Mouse (Mus musculus): ENCODE measurements around the gene Pheta1.

The Pheta1 gene

DNA sequence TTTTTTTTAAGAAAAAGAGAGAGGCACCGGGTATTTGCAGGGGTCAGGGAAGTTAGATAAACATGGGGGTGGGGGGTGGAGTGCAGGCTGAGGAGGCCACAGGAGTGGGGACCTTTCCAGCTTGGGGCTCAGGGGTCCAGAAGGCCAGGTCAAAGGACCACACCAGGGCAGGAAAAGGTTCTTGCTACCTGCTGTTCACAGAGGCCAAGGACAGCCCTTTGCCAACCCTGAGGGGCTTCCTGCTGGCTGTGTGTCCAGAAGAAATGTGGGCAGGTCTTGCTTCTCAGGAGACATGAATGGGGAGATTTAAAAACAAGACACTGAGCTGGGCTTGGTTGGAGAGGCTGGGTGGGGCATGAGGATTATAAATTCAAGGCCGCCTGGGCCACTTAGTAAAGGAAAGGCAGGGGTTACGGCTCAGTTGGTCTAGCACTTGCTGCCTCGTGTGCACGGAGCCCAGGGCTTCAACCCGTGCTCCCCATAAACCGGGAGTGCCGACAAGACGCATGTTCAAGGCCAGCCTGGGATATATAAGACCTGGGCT, 41.1 kb downstream of the Pheta1 start:
- DNase-seq (ENCODE audit: low spot score) = no peak

DNA sequence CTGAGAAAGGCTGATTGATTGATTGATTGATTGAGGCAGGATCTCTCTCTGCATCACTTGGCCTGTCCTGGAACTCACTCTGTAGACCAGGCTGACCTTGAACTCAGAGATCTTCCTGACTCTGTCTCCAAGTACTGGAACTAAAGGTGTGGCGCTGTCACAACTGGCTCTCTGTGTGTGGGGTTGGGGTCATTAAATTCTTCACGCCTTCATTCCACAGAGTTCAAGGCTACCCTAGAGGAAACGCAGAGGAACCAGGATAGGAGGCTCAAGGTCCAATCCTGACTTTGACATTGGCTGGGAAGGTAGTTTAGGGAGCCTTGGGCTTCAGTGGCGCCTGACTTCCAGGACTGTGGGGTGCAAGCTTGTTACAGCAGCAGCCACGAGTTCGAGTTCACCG, 42.1 kb downstream of the Pheta1 start:
- DNase-seq (ENCODE audit: low spot score) = no peak

DNA sequence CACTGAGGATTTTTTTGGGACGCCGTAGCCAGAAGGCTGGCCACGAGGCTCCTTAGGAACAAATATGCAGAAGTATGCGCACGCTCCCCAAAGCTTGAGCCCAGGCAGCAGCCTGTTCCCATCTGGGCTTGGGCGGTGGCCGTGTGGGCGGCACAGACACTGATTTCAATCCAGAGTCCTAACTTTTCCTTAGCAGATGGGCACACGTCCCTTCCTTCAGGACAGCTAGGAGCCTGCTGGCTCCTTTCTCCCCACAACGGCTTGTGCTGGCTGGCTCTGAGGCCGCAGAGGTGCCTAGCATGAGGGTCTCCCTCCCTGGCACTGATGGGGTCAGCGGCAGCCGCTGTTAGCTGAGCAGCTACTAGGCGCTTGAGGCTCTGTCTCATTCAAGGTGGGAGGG, 43.5 kb downstream of the Pheta1 start:
- no peak for DNase-seq (ENCODE audit: low spot score)

DNA sequence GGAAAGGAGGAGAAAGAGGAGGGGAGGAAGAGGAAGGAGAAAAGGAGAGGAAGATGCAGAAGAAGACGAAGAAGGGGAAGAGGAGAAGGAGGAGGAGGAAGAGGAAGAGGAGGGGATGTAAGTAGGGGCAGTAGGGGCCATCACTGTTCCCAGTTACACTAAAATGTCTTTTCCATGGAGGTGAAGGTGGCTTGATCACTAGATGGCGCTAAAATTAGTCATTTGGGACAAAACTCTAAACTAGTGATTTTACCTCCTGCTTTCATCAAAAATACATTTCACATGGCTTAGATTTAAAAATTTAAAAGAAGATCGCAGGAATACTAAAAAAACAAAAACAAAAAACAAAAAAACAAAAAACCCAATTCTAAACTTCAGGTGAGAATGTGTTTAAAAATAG, 44.8 kb downstream of the Pheta1 start:
- no peak for DNase-seq (ENCODE audit: low spot score)

DNA sequence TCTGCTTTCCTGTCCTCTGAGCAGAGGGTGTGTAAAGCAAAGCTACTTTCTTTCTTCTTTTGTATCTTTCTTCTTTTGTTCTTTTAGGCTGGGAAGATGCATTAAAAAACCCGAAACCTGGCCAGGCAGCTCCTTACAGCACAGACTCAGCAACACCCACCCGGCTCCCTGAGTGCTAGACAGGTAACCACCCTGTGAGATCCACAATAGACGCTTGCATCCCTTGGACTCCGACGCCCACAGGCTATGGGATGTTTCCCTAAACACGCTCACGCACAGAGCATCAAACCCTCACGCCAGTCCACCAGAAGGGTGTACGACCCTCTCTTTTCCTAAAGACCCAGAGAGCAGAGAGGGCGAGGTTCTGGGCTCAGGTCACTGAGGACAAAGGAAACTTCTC, 45.9 kb downstream of the Pheta1 start:
- DNase-seq (ENCODE audit: low spot score) = no peak

DNA sequence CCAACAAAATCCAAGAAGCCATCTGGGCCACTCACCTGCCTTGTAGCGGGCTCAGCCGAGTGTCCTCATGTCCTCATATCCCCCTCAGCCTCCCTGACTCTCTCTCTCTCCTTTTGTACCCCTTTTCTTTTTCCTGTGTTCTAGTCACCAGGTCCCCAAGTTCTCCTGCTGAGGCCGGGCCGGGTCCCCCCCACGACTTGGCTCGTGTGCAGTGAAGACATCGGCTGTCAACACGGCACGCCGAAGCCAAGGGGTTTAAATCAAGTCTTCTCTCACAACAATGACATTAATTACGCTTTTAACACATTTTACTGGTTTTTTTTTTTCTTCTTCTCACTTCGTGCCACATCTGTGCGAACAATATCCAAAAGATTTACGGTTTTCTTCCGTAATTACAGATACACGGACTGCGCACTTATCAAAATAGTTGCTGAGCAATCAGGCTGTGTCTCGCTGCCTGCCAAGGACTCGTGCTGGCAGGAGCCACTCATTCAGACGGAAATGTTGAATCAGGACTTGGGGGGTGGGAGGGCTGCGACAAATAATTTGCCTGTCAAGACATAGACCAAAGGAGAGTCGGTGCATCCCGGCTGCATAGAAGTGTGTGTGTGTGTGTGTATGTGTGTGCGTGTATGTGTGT, 46.5 kb downstream of the Pheta1 start:
- DNase-seq (ENCODE audit: low spot score) = no peak

DNA sequence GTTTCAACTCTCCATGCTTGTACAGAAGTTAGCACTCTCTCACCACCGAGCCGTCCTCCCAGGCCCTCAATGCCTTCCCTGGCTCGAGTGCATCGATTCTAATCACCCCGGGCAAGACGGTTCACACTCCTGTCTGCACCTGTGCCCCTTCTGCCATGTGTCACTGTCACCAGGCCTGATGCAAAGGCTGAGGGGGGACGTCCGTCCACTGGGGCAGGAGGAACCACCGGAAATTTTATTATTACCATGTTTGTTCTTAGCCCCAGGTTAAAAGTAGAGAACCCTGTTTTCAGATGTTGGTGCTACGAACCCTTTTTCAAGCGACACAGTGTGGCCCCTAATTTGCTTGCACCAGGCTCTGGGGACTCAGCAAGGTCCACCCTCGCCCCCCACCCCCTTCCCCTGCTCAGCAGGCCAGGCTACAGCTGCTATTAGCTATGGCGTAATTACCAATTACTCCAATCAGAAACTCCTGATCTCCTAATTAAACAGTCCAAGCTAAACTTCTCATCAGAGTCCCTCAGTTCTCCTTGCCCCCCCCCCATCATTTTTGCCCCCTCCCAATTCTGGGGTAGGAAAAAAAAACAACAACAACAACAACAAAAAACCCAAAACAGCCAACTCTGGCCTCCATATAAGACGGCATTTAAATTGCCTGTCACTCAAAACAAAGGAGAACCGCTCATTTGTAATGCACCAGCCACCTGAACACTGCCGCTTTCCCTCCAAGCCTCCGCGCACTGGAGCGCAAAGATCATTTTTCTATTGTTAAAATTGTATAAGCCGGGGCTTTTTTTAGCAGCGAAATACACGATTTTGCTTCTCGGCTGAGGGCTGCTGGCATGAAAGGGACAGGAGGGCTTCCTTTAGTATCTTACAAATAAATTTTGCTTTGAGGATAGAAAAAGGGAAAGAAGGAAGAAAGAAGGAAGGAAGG, 54.3 kb downstream of the Pheta1 start:
- no peak for DNase-seq (ENCODE audit: low spot score)
